Mouse (Mus musculus) myocyte (in vitro differentiated cells): Measurements from ENCODE around the gene Tgm2.

Source experiments
- CEBPB ChIP-seq: IDR thresholded peaks from 2 replicates; pipeline ENCODE4 v1.6.1; 2011; ENCODE audit warnings: mild to moderate bottlenecking, moderate library complexity; ENCODE audit not compliant: poor library complexity, insufficient read depth, severe bottlenecking
- E2F4 ChIP-seq: IDR thresholded peaks from one replicate; pipeline ENCODE4 v1.6.1; 2011; ENCODE audit warnings: mild to moderate bottlenecking, control low read depth, moderate library complexity; ENCODE audit not compliant: insufficient read depth
- MAX ChIP-seq: IDR thresholded peaks from one replicate; pipeline ENCODE4 v1.6.1; 2011; ENCODE audit warnings: low read depth, mild to moderate bottlenecking, control low read depth
- MYOD1 ChIP-seq, 3 experiments: IDR thresholded peaks; one replicate each; pipeline ENCODE4 v1.6.1; 2011; ENCODE audit warnings: control low read depth in 2 of 3, low read depth in 2 of 3, mild to moderate bottlenecking in 2 of 3, moderate library complexity in 1 of 3; ENCODE audit not compliant: insufficient read length in 2 of 3, control insufficient read depth in 1 of 3
- POLR2A ChIP-seq: IDR thresholded peaks from one replicate; pipeline ENCODE4 v1.6.1; 2011; ENCODE audit warnings: low read depth, mild to moderate bottlenecking, control low read depth, moderate library complexity; ENCODE audit not compliant: insufficient read length
- POLR2AphosphoS2 ChIP-seq: IDR thresholded peaks from one replicate; pipeline ENCODE4 v1.6.1; 2011; ENCODE audit warnings: low read depth, control low read depth; ENCODE audit not compliant: insufficient read length
- REST ChIP-seq: IDR thresholded peaks from one replicate; pipeline ENCODE4 v1.6.1; 2011; ENCODE audit warnings: mild to moderate bottlenecking, control low read depth, moderate library complexity; ENCODE audit not compliant: insufficient read depth, insufficient read length
- SRF ChIP-seq: IDR thresholded peaks from one replicate; pipeline ENCODE4 v1.6.1; 2011; ENCODE audit warnings: low read depth; ENCODE audit not compliant: control insufficient read depth, insufficient read length
- TCF12 ChIP-seq: IDR thresholded peaks from one replicate; pipeline ENCODE4 v1.6.1; 2011; ENCODE audit warnings: mild to moderate bottlenecking, control low read depth; ENCODE audit not compliant: poor library complexity, insufficient read depth, severe bottlenecking
- TCF3 ChIP-seq: IDR thresholded peaks from one replicate; pipeline ENCODE4 v1.6.1; 2011; ENCODE audit warnings: low read depth, control low read depth; ENCODE audit not compliant: insufficient read length
- USF1 ChIP-seq: IDR thresholded peaks from one replicate; pipeline ENCODE4 v1.6.1; 2011; ENCODE audit warnings: low read depth, mild to moderate bottlenecking, control low read depth, moderate library complexity

DNA sequence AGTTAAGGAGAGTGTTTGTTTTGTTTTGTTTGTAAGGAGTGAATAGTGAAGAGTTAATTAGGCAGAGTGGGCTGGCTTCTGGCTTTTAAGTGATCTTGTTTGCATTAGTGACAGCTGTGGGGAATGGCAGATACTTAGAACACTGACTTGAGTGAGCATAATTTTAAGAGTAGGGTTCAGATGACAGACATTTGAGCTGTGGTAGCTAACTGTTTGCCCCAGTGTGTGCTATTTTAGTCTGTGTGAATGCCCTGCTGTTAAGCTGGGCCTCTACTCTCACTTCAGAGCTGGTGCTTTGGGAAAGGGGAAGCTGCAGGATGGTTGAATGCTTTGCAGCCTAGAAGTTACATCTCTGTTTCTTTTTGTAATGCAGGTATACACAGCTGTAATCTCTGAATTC lies 79.8 kb downstream of the Tgm2 start:
- no peak for TF ChIP-seq POLR2A
- TF ChIP-seq TCF3 = no peak
- no peak for TF ChIP-seq MAX
- no peak for TF ChIP-seq POLR2AphosphoS2
- TF ChIP-seq TCF12 = no peak
- no peak for TF ChIP-seq CEBPB
- TF ChIP-seq E2F4 = no peak
- no peak for TF ChIP-seq REST
- no peak for TF ChIP-seq USF1
- peak in 1 of 3 experiments; percentile 18 for TF ChIP-seq MYOD1 (IDR thresholded peaks at IDR 0.05; ENCODE audit: control insufficient read depth in 1 of 3, insufficient read length in 2 of 3, low read depth in 2 of 3)
- TF ChIP-seq SRF = no peak
